Mouse (Mus musculus) stomach, postnatal 0 days (tissue): ENCODE results near the gene Fbxw14. TPM values are rescaled to one million over a fixed set of nuclear protein-coding genes. Genes with fewer than 3 reads are reported as not detected.
"Not testable (repeated sequence)": the region's sequence is repeated elsewhere in the genome, so short reads cannot be mapped to it uniquely, and the experiment has no call there.

Experiments
- ATAC-seq: fragments of 200-750 bp; cut with Nextera tagmentation; 2 replicates; pipeline ENCODE4 v1.8.0; 2017; ENCODE audit not compliant: low FRiP score, low TSS enrichment
- DNase-seq: peaks from one replicate; pipeline ENCODE4 v3.0.0-alpha.2; 2016; ENCODE audit warnings: low spot score
- H3K27ac ChIP-seq: fragments of 300-500 bp; sonication (generic); replicated peaks from 2 replicates; pipeline ENCODE4 v1.5.1; 2014; ENCODE audit warnings: mild to moderate bottlenecking, control low read depth
- H3K27me3 ChIP-seq: fragments of 300-500 bp; sonication (generic); 2 replicates; pipeline ENCODE4 v1.6.1; 2014; ENCODE audit warnings: low read length; ENCODE audit not compliant: control insufficient read depth, insufficient read depth
- H3K36me3 ChIP-seq: fragments of 300-500 bp; sonication (generic); 2 replicates; pipeline ENCODE4 v1.6.1; 2014; ENCODE audit warnings: low read length, mixed read lengths; ENCODE audit not compliant: control insufficient read depth, insufficient read depth
- H3K4me1 ChIP-seq: fragments of 300-500 bp; sonication (generic); replicated peaks from 2 replicates; pipeline ENCODE4 v1.6.1; 2014; ENCODE audit warnings: antibody characterized with exemption; ENCODE audit not compliant: control insufficient read depth, insufficient read depth
- H3K4me2 ChIP-seq: fragments of 300-500 bp; sonication (generic); replicated peaks from 2 replicates; pipeline ENCODE4 v1.6.1; 2014; ENCODE audit warnings: low read depth, mild to moderate bottlenecking, control low read depth, moderate library complexity
- H3K4me3 ChIP-seq: fragments of 300-500 bp; sonication (generic); 2 replicates; pipeline ENCODE4 v1.5.1; 2014; ENCODE audit warnings: low read depth, low read length, control low read depth
- H3K9ac ChIP-seq: fragments of 300-500 bp; sonication (generic); 2 replicates; pipeline ENCODE4 v1.6.1; 2014; ENCODE audit warnings: mild to moderate bottlenecking, low read length, control low read depth, mixed read lengths
- H3K9me3 ChIP-seq: fragments of 300-500 bp; sonication (generic); 2 replicates; pipeline ENCODE4 v1.6.1; 2016; ENCODE audit warnings: low read length; ENCODE audit not compliant: control insufficient read depth
- CTCF ChIP-seq: IDR thresholded peaks from 2 replicates; pipeline ENCODE4 v1.5.1; 2016; ENCODE audit warnings: antibody characterized with exemption, low read depth, mild to moderate bottlenecking, moderate library complexity
- EP300 ChIP-seq: optimal IDR thresholded peaks from 2 replicates; pipeline ENCODE3; 2016; ENCODE audit warnings: antibody characterized with exemption
- WGBS: fragments of 180-500 bp; shearing (Covaris S2); extraction: QIAGEN DNeasy Blood & Tissue Kit; methylation state at CpG from one replicate; pipeline ENCODE4 v1.1.7; 2014; 5-methylcytosine and 5-hydroxymethylcytosine counted together
- polyA plus RNA-seq: library from polyadenylated mRNA; unstranded; fragments of >200 nt; fragmentation: Nextera tagmentation; extraction: Ambion mirVana; gene quantifications from 2 replicates; pipeline ENCODE4 v1.2.1, GENCODE M21; 2015

Gene Fbxw14
- polyA plus RNA-seq, result 0.10 TPM in 1 of 2 replicates, not detected in the other

DNA sequence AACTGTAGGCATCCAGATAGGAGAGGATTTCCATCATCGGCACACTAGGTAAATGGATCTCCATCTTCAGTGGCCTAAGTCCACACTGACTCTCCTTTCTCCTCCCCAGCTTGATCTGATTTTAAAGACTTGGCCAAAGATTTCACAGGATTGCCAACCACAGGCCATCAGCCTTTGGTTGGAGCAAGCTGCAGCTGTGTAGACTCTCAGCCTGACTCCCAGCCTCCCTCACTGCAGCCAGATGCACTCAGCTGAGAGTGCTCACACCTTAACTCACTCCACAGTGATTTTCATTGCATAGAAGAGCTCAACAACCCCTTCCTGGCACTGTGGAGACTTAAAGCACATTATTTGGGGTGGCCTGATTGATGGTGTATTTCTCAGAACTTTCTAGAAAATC, at the start of gene Fbxw14:
Gene Fbxw14 (minus strand): TSS at position 101 of the 400 bp plus-strand sequence.
- not testable (repeated sequence) for H3K4me2 ChIP-seq, H3K9ac ChIP-seq, H3K4me1 ChIP-seq, H3K27ac ChIP-seq, H3K36me3 ChIP-seq, H3K9me3 ChIP-seq, H3K27me3 ChIP-seq, ATAC-seq, DNase-seq, H3K4me3 ChIP-seq
- WGBS, result no CpG with 5 or more reads among the region's 1 CpGs

GRCm38 (mm10) chr9:109263041-109263440, 24.4 kb downstream of the Fbxw14 start:
- Histone ChIP-seq H3K27ac (no peak overlapping the region), H3K4me1 (no peaks in the 10 kb centered on the region), H3K9me3 (no peaks in the 10 kb centered on the region), H3K27me3 (no peaks in the 10 kb centered on the region), H3K9ac (no peak overlapping the region), H3K4me3 (no peak overlapping the region), H3K36me3 (no peaks in the 10 kb centered on the region), H3K4me2 (no peak overlapping the region)
- 63% methylated on average over 2 of the region's 2 CpGs for WGBS
- DNase-seq (no peak), ATAC-seq (no peak)
- TF ChIP-seq EP300 (no peak), CTCF (no peak)

DNA sequence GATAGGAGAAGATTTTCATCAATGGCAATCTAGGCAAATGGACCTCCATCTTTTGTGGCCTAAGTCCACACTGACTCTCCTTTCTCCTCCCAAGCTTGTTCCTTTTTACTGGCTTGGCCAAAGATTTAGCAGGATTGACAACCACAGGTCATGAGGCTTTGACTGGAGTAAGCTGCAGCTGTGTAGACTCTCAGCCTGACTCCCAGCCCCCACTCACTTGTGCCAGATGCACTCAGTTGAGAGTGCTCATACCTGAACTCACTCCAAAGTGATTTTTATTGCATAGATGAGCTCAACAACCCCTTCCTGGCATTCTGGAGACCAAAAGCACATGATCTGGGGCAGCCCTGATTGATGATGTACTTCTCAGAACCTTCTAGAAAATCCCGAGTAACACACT, 52.8 kb downstream of the Fbxw14 start, which contains the start of gene Fbxw20:
Gene Fbxw20 (minus strand): TSS at position 101 of the 400 bp plus-strand sequence.
- no peak for ATAC-seq
- H3K9ac ChIP-seq, result no peak within 1 kb of the TSS
- H3K9me3 ChIP-seq, result no peaks in the 10 kb centered on the region
- no peak for TF ChIP-seq CTCF
- TF ChIP-seq EP300, result no peak
- no peaks in the 10 kb centered on the region for H3K27me3 ChIP-seq
- WGBS, result 82% methylated on average over 1 of the region's 1 CpGs
- no peak within 1 kb of the TSS for H3K4me2 ChIP-seq
- no peaks in the 10 kb centered on the region for H3K4me1 ChIP-seq
- H3K4me3 ChIP-seq, result no peak within 1 kb of the TSS
- no peak for DNase-seq
- no peaks in the 10 kb centered on the region for H3K36me3 ChIP-seq
- no peak within 1 kb of the TSS for H3K27ac ChIP-seq

Other genes with a start within 250 kb of the Fbxw14 start
- 168 and 181 TPM in 2 replicates for gene Shisa5, start 249.1 kb downstream of the Fbxw14 start, polyA plus RNA-seq
- 13.3 and 15.8 TPM in 2 replicates for gene Trex1, start 227.9 kb downstream of the Fbxw14 start, polyA plus RNA-seq
- gene Atrip, start 213.6 kb downstream of the Fbxw14 start, polyA plus RNA-seq, result 10.8 and 11.3 TPM in 2 replicates
- 8.9 and 9.9 TPM in 2 replicates for gene Ccdc51, start 205.2 kb downstream of the Fbxw14 start, polyA plus RNA-seq
- 416 and 424 TPM in 2 replicates for gene Tma7, start 205.1 kb downstream of the Fbxw14 start, polyA plus RNA-seq
- gene Plxnb1, start 192.3 kb downstream of the Fbxw14 start, polyA plus RNA-seq, result 3.0 and 3.7 TPM in 2 replicates
- gene Fbxw21, start 125.6 kb downstream of the Fbxw14 start, polyA plus RNA-seq, result not detected in 2 replicates
- not detected in 2 replicates for gene Fbxw13, start 91.7 kb downstream of the Fbxw14 start, polyA plus RNA-seq
- gene Fbxw20, start 52.9 kb downstream of the Fbxw14 start, polyA plus RNA-seq, result not detected in 2 replicates
- gene Fbxw28, start 52.0 kb upstream of the Fbxw14 start, polyA plus RNA-seq, result not detected in 2 replicates
- not detected in 2 replicates for gene Fbxw22, start 116.6 kb upstream of the Fbxw14 start, polyA plus RNA-seq
- not detected in 2 replicates for gene Fbxw16, start 161.5 kb upstream of the Fbxw14 start, polyA plus RNA-seq
- gene Fbxw19, start 208.2 kb upstream of the Fbxw14 start, polyA plus RNA-seq, result not detected in 2 replicates